Mouse (Mus musculus): ENCODE data around the gene Kat7.

GRCm38 (mm10) chr11:95255747-95256146, 54.3 kb downstream of the Kat7 start:
- TF ChIP-seq CTCF (IDR thresholded peaks at IDR 0.05; ENCODE audit: insufficient read depth, low read depth, low read length) = no peak
- TF ChIP-seq POLR2A (IDR thresholded peaks at IDR 0.05; ENCODE audit: insufficient read depth, low read depth, low read length) = no peak
